Comparison of ENCODE assay signal across 8 mouse cellular contexts in the genomic region with DNA sequence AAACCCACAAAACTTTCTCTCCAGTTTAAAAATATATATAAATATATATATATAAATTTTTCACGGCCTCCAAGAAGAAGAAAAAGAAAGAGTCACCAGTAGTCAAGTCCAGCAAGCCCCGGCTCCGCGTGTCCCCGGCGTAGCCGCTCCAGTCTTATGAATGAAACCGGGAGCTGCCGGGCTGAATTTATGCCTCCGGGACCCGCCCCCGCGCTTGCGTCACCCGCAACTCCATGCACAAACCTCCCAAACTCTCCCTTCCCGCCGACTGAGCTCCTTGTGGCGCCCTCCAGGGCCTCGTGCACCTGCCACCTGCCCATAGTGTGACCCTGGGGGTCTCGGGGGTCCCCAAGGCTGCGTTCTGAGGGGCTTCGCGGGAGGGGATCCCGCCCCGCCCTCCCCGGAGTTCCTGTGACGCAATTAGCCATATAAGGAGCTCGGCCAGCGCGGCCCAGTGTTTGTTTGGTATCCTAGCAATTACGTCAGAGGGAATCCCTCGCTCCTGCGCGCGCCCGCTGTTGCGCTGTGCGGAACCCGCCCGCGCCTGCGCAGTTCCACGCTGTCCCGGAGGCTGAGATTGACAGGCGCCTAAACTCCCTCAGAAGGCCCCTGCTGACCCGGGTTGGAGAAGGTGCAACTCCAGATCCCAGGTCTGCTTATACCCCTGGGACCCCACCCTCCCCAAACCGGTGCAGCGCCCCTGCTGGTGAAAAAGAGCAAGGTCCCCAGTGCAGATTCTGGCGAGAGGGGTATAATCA. TPM values are rescaled to one million over a fixed set of nuclear protein-coding genes. Genes with fewer than 3 reads are reported as not detected.
DNase-seq lines count a peak whose midpoint lies in the region; ATAC-seq and TF ChIP-seq lines count a peak whose summit lies in the region.

A gene (minus strand): TSS at position 168 of the 758 bp plus-strand sequence.

- peaks cover 37% of the 10 kb centered on the region for H3K4me1 ChIP-seq in hindbrain, embryonic 10.5 days (replicated peaks)
- peaks cover 16% of the 10 kb centered on the region for H3K4me1 ChIP-seq in lung, embryonic 16.5 days (replicated peaks; ENCODE audit: control insufficient read depth, insufficient read depth, low read length)
- peaks cover 16% of the 10 kb centered on the region for H3K4me1 ChIP-seq in thymus, adult 2 months (replicated peaks; ENCODE audit: control insufficient read depth, insufficient read depth, low read length)

- TF ChIP-seq CTCF in thymus, adult 2 months (IDR thresholded peaks at IDR 0.05; ENCODE audit: borderline replicate concordance, control insufficient read depth, extremely low read depth, insufficient read depth, low read length, poor library complexity), result peak; percentile 51; the same call in 1 of the 2 replicates

- H3K4me3 ChIP-seq in hindbrain, embryonic 10.5 days, result peak within 1 kb of the TSS; percentile 84
- peak within 1 kb of the TSS; percentile 65 for H3K4me3 ChIP-seq in lung, embryonic 16.5 days (ENCODE audit: low read length)
- peak within 1 kb of the TSS; percentile 70 for H3K4me3 ChIP-seq in thymus, adult 2 months (ENCODE audit: control insufficient read depth, insufficient read depth, low read length)

- peak; percentile 98 for DNase-seq in Muller cell, postnatal 12 days (ENCODE audit: inconsistent ontology term)
- DNase-seq in cerebellum, adult 9-10 months, result peak; percentile 97
- peak; percentile 95 for DNase-seq in hindbrain, embryonic 10.5 days (ENCODE audit: low spot score)
- DNase-seq in layer of hippocampus, adult 9-11 months, result peak; percentile 97
- peak; percentile 88 for DNase-seq in ovary, adult 18-20 months (ENCODE audit: low spot score)
- peak; percentile 91 for DNase-seq in thymus, adult 2 months

- TF ChIP-seq POLR2A in thymus, adult 2 months (IDR thresholded peaks at IDR 0.05; ENCODE audit: control insufficient read depth, extremely low read depth, insufficient read depth, low read length, poor library complexity), result 0 out of 2 replicates have a peak, but pooled peaks have one; percentile 13

- peaks cover 63% of the 10 kb centered on the region for H3K27me3 ChIP-seq in hindbrain, embryonic 10.5 days (ENCODE audit: insufficient read depth, poor library complexity, severe bottlenecking)
- peaks cover 23% of the 10 kb centered on the region for H3K27me3 ChIP-seq in lung, embryonic 16.5 days (ENCODE audit: control insufficient read depth, insufficient read depth, low read depth, low read length)
- H3K27me3 ChIP-seq in thymus, adult 2 months (ENCODE audit: control insufficient read depth, insufficient read depth, low read length), result peaks cover 2% of the 10 kb centered on the region; the same call in 1 of the 2 replicates

- H3K27ac ChIP-seq in hindbrain, embryonic 10.5 days, result peak within 1 kb of the TSS; percentile 70
- no peak within 1 kb of the TSS; the same call in 1 of the 2 replicates for H3K27ac ChIP-seq in lung, embryonic 16.5 days (ENCODE audit: low read length)
- H3K27ac ChIP-seq in thymus, adult 2 months (ENCODE audit: control insufficient read depth, insufficient read depth, low read length), result no peak within 1 kb of the TSS

- H3K9me3 ChIP-seq in hindbrain, embryonic 10.5 days, result no peaks in the 10 kb centered on the region
- H3K9me3 ChIP-seq in lung, embryonic 16.5 days (ENCODE audit: control insufficient read depth, low read length), result no peaks in the 10 kb centered on the region

- peak within 1 kb of the TSS; percentile 71 for H3K9ac ChIP-seq in lung, embryonic 16.5 days (ENCODE audit: low read length)

- no peaks in the 10 kb centered on the region for H3K36me3 ChIP-seq in hindbrain, embryonic 10.5 days
- H3K36me3 ChIP-seq in lung, embryonic 16.5 days (ENCODE audit: control insufficient read depth, insufficient read depth, low read length), result no peaks in the 10 kb centered on the region
- no peaks in the 10 kb centered on the region for H3K36me3 ChIP-seq in thymus, adult 2 months (ENCODE audit: control insufficient read depth, insufficient read depth, low read length)

- under 1% methylated on average over 49 of the region's 49 CpGs for WGBS in hindbrain, embryonic 10.5 days
- WGBS in lung, embryonic 16.5 days, result under 1% methylated on average over 49 of the region's 49 CpGs
- WGBS in thymus, adult 2 months, result 1% methylated on average over 49 of the region's 49 CpGs

- peak within 1 kb of the TSS; percentile 100 for H3K4me2 ChIP-seq in lung, embryonic 16.5 days (ENCODE audit: low read depth, low read length)

- peak; percentile 50 for ATAC-seq in frontal cortex, adult (ENCODE audit: low TSS enrichment)
- ATAC-seq in lung, embryonic 16.5 days (ENCODE audit: low read depth), result peak; percentile 88

RNA-seq across cellular contexts. Expression of the gene that starts here (rescaled TPM):
- polyA plus RNA-seq in hindbrain, embryonic 10.5 days (2016; fragmentation: Nextera tagmentation; extraction: Ambion mirVana), result not detected in 2 replicates
- polyA plus RNA-seq in lung, embryonic 16.5 days (2015; fragmentation: Nextera tagmentation; extraction: Ambion mirVana), result 0.20 and 0.31 TPM in 2 replicates
- polyA plus RNA-seq in thymus, adult 2 months (2012; rRNA removed), result 1.8 and 1.9 TPM in 2 replicates

Comparison
In these comparisons a context has a peak if more than half of its experiments do, and no peak if none do; other contexts are left out.
1. Peak in DNase-seq, H3K4me3 ChIP-seq and H3K27ac ChIP-seq in hindbrain, embryonic 10.5 days; RNA of the gene not detected or under 1 TPM.
2. Peak in ATAC-seq, H3K4me3 ChIP-seq, H3K9ac ChIP-seq and H3K4me2 ChIP-seq in lung, embryonic 16.5 days; RNA of the gene not detected or under 1 TPM.